Mouse (Mus musculus) cerebellum, adult (tissue): ENCODE data around the gene Mrtfa.

Experiments
- ATAC-seq: cut with Nextera tagmentation; 2 replicates; pipeline ENCODE4 v1.9.2; 2017; ENCODE audit warnings: mild to moderate bottlenecking, moderate library complexity, mixed read lengths; ENCODE audit not compliant: insufficient number of reproducible peaks, low FRiP score, low TSS enrichment

Gene Mrtfa

GRCm38 (mm10) chr15:81160677-81161076 is 29.9 kb downstream of the Mrtfa start:
- no peak for ATAC-seq

GRCm38 (mm10) chr15:81159212-81159611 is 31.3 kb downstream of the Mrtfa start:
- no peak for ATAC-seq

GRCm38 (mm10) chr15:81158517-81159120 is 31.9 kb downstream of the Mrtfa start:
- no peak for ATAC-seq

- no peak for ATAC-seq
These were observed 34.1 kb downstream of the Mrtfa start for GRCm38 (mm10) chr15:81156453-81156852.

- ATAC-seq: no peak
These were observed 34.7 kb downstream of the Mrtfa start for GRCm38 (mm10) chr15:81155845-81156244.

GRCm38 (mm10) chr15:81154846-81155624 is 35.5 kb downstream of the Mrtfa start:
- no peak for ATAC-seq

- no peak for ATAC-seq
These were observed 48.5 kb downstream of the Mrtfa start for GRCm38 (mm10) chr15:81141956-81142576.

GRCm38 (mm10) chr15:81140004-81140403 is 50.6 kb downstream of the Mrtfa start:
- ATAC-seq: no peak

GRCm38 (mm10) chr15:81137298-81137697 is 53.3 kb downstream of the Mrtfa start:
- no peak for ATAC-seq

- no peak for ATAC-seq
These were observed 56.8 kb downstream of the Mrtfa start for GRCm38 (mm10) chr15:81133781-81134180.

GRCm38 (mm10) chr15:81131152-81131551 is 59.4 kb downstream of the Mrtfa start:
- ATAC-seq: no peak

GRCm38 (mm10) chr15:81129970-81130369 is 60.6 kb downstream of the Mrtfa start:
- ATAC-seq: no peak

- no peak for ATAC-seq
These were observed 62.3 kb downstream of the Mrtfa start for GRCm38 (mm10) chr15:81128155-81128838.

- no peak for ATAC-seq
These were observed 66.3 kb downstream of the Mrtfa start for GRCm38 (mm10) chr15:81124282-81124681.

- ATAC-seq: no peak
These were observed 67.4 kb downstream of the Mrtfa start for GRCm38 (mm10) chr15:81123122-81123521.

GRCm38 (mm10) chr15:81122535-81122934 is 68.0 kb downstream of the Mrtfa start:
- no peak for ATAC-seq

- ATAC-seq: no peak
These were observed 68.5 kb downstream of the Mrtfa start for GRCm38 (mm10) chr15:81122078-81122477.

GRCm38 (mm10) chr15:81120946-81121345 is 69.6 kb downstream of the Mrtfa start:
- ATAC-seq: no peak

- no peak for ATAC-seq
These were observed 70.4 kb downstream of the Mrtfa start for GRCm38 (mm10) chr15:81120140-81120539.

GRCm38 (mm10) chr15:81118226-81118625 is 72.3 kb downstream of the Mrtfa start:
- no peak for ATAC-seq

GRCm38 (mm10) chr15:81112589-81112988 is 78.0 kb downstream of the Mrtfa start:
- ATAC-seq: no peak
